Mouse (Mus musculus): ENCODE measurements around the gene Nhej1.

The Nhej1 gene

GRCm38 (mm10) chr1:74971353-74972050, 153.5 kb downstream of the Nhej1 start:
- DNase-seq: peak; percentile 46 to 70

- no peak for DNase-seq
These were observed 156.9 kb downstream of the Nhej1 start for GRCm38 (mm10) chr1:74967962-74968580.

- DNase-seq: peak; percentile 70 to 78
These were observed 160.3 kb downstream of the Nhej1 start for GRCm38 (mm10) chr1:74964494-74965215.

GRCm38 (mm10) chr1:74962853-74963227, 162.2 kb downstream of the Nhej1 start:
- DNase-seq: no peak

- DNase-seq: no peak
These were observed 162.7 kb downstream of the Nhej1 start for GRCm38 (mm10) chr1:74962126-74962852.

GRCm38 (mm10) chr1:74961722-74962121, 163.3 kb downstream of the Nhej1 start:
- DNase-seq: no peak

GRCm38 (mm10) chr1:74960059-74960458, 164.9 kb downstream of the Nhej1 start:
- no peak for DNase-seq

GRCm38 (mm10) chr1:74951556-74952210, 173.3 kb downstream of the Nhej1 start, which contains the start of gene Ihh:
Gene Ihh, minus strand, starts transcription at chr1:74951672.
- DNase-seq: no peak

- DNase-seq: no peak
These were observed 174.2 kb downstream of the Nhej1 start for GRCm38 (mm10) chr1:74950576-74951490.

- DNase-seq: no peak
These were observed 174.9 kb downstream of the Nhej1 start for GRCm38 (mm10) chr1:74950066-74950465.

- DNase-seq: peak; percentile 28 to 56
These were observed 175.3 kb downstream of the Nhej1 start for GRCm38 (mm10) chr1:74949666-74950050.

GRCm38 (mm10) chr1:74948784-74949665, 176.0 kb downstream of the Nhej1 start:
- peak; percentile 55 to 59 for DNase-seq

GRCm38 (mm10) chr1:74947986-74948670, 176.9 kb downstream of the Nhej1 start:
- no peak for DNase-seq

GRCm38 (mm10) chr1:74941651-74942360, 183.2 kb downstream of the Nhej1 start:
- no peak for DNase-seq

- no peak for DNase-seq
These were observed 185.2 kb downstream of the Nhej1 start for GRCm38 (mm10) chr1:74939762-74940161.

- no peak for DNase-seq
These were observed 188.7 kb downstream of the Nhej1 start for GRCm38 (mm10) chr1:74936221-74936830.

- peak in 1 of 2 experiments; percentile 29 for DNase-seq
These were observed 189.6 kb downstream of the Nhej1 start, which contains the start of gene Cfap65 for GRCm38 (mm10) chr1:74935402-74935801. Gene Cfap65, minus strand, starts transcription at chr1:74935599.

- DNase-seq: no peak
These were observed 197.2 kb downstream of the Nhej1 start for GRCm38 (mm10) chr1:74927621-74928296.

All from lung, adult 18-20 months (tissue).